Mouse (Mus musculus): Measurements from ENCODE around the gene Tmem8.

DNA sequence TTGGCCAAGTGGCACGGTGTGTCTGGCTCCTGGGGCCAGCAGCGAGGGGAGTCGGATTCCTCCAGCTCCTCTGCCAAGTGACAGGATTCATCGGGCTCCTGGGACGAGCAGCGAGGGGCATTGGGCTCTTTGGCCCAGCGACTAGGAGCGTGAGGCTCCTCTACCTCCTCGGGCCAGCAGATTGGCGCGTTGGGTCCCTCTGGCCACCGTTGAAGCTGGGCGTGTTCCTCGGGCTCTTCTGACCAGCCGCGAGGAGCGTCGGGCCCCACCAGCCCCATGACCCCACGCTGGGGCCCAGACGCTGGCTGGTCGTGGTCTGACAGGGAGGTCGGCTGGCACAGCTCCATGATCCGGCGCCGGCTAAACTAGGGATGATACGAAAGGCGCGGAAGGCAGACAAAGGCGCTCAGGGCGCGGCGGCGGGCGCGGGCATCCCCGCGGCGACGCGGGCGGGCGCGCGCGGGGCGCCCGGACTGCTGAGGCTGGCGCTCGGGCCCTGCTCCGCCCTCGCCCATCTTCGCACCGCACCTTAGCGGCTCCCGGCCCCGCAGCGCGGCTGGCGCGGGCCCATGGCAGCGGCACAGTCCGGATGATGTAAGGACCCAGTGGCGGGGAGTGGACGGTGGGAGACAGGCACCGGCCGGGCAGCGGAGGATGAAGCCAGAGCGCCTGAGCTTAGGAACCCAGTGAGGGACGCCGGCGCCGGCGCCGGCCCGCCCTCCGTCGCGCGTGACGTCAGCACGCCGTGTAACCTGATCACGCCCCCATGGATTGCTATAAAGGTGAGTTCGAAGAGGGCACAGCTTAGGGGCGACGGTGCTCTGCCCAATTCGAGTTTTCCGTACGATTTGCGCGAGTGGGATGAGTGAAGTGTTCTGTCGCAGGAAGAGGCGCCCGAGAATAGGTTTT, 44.0 kb upstream of the Tmem8 start, which contains the start of gene Rab11fip3:
- TF ChIP-seq CTCF (IDR thresholded peaks at IDR 0.05; ENCODE audit: insufficient read depth, low read depth, low read length), result no peak
- TF ChIP-seq POLR2A (IDR thresholded peaks at IDR 0.05; ENCODE audit: insufficient read depth, low read depth, low read length), result peak; percentile 85

All from olfactory bulb, adult 2 months (tissue).